Mouse (Mus musculus): ENCODE results near the gene Dusp5. TPM values are rescaled to one million over a fixed set of nuclear protein-coding genes. Genes with fewer than 3 reads are reported as not detected.

Gene Dusp5
- polyA plus RNA-seq, 1 experiment = 22.5 TPM

- Histone ChIP-seq H3K27me3 (ENCODE audit: control insufficient read depth, insufficient read depth, insufficient read length) (no peaks in the 10 kb centered on the region), H3K4me3 (ENCODE audit: insufficient read depth, poor library complexity, severe bottlenecking) (no peak overlapping the region), H3ac (ENCODE audit: control insufficient read depth, insufficient read length, low read depth) (no peak overlapping the region), H3K79me3 (ENCODE audit: low read depth) (no peaks in the 10 kb centered on the region), H3K79me2 (ENCODE audit: control insufficient read depth, insufficient read depth) (no peaks in the 10 kb centered on the region), H3K36me3 (ENCODE audit: control insufficient read depth, insufficient read depth) (no peaks in the 10 kb centered on the region)
- TF ChIP-seq MAX (IDR thresholded peaks at IDR 0.05) = no peak
- TF ChIP-seq CEBPB (IDR thresholded peaks at IDR 0.05; ENCODE audit: low read depth) = no peak
- no peak for TF ChIP-seq MYOD1 (IDR thresholded peaks at IDR 0.05; ENCODE audit: control insufficient read depth, insufficient read length, low read depth)
- no peak for TF ChIP-seq FOSL1 (IDR thresholded peaks at IDR 0.05; ENCODE audit: insufficient read depth, low read length, poor library complexity, severe bottlenecking)
These were observed 44.0 kb upstream of the Dusp5 start for GRCm38 (mm10) chr19:53484918-53485317.

- no peaks in the 10 kb centered on the region for H3K79me3 ChIP-seq (ENCODE audit: low read depth)
- no peak overlapping the region for H3ac ChIP-seq (ENCODE audit: control insufficient read depth, insufficient read length, low read depth)
- TF ChIP-seq MYOG (IDR thresholded peaks at IDR 0.05; ENCODE audit: control insufficient read depth, extremely low read depth, insufficient read length) = no peak
- TF ChIP-seq MAX (IDR thresholded peaks at IDR 0.05) = no peak
- no peak for TF ChIP-seq USF1 (IDR thresholded peaks at IDR 0.05; ENCODE audit: low read depth)
- TF ChIP-seq CTCF (IDR thresholded peaks at IDR 0.05; ENCODE audit: control insufficient read depth, insufficient read depth, insufficient read length) = no peak
- no peak for TF ChIP-seq FOSL1 (IDR thresholded peaks at IDR 0.05; ENCODE audit: insufficient read depth, low read length, poor library complexity, severe bottlenecking)
- TF ChIP-seq CEBPB (IDR thresholded peaks at IDR 0.05; ENCODE audit: low read depth) = no peak
- no peak for TF ChIP-seq MYOD1 (IDR thresholded peaks at IDR 0.05; ENCODE audit: control insufficient read depth, insufficient read length, low read depth)
- no peak overlapping the region for H3K4me3 ChIP-seq (ENCODE audit: insufficient read depth, poor library complexity, severe bottlenecking)
- H3K36me3 ChIP-seq (ENCODE audit: control insufficient read depth, insufficient read depth) = no peaks in the 10 kb centered on the region
- no peaks in the 10 kb centered on the region for H3K79me2 ChIP-seq (ENCODE audit: control insufficient read depth, insufficient read depth)
- H3K27me3 ChIP-seq (ENCODE audit: control insufficient read depth, insufficient read depth, insufficient read length) = no peaks in the 10 kb centered on the region
These were observed 39.7 kb upstream of the Dusp5 start for GRCm38 (mm10) chr19:53489187-53489586.

DNA sequence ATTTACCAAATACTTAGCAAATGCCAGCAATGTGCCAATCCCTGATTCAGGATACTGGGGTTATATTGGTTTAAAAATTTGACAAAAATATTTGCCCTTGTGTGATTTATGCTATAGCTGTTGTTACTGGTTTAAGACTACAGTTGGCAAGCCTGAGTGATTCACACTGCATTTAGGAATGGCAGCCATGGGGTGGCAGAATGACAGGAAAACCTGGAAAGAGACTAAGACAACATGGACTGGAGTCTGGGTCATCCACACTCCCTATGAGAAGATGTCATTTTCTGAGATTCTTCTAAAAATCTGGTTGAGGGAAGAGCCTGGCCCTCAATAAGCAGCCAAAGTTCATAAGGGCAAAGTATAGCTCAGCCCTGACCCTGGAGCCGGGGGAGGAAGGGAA lies 39.0 kb upstream of the Dusp5 start:
- Histone ChIP-seq H3K79me3 (ENCODE audit: low read depth) (no peaks in the 10 kb centered on the region), H3K27me3 (ENCODE audit: control insufficient read depth, insufficient read depth, insufficient read length) (no peaks in the 10 kb centered on the region), H3K79me2 (ENCODE audit: control insufficient read depth, insufficient read depth) (no peaks in the 10 kb centered on the region), H3K36me3 (ENCODE audit: control insufficient read depth, insufficient read depth) (no peaks in the 10 kb centered on the region), H3K4me3 (ENCODE audit: insufficient read depth, poor library complexity, severe bottlenecking) (no peak overlapping the region), H3ac (ENCODE audit: control insufficient read depth, insufficient read length, low read depth) (no peak overlapping the region)
- TF ChIP-seq CEBPB (IDR thresholded peaks at IDR 0.05; ENCODE audit: low read depth) (no peak), USF1 (IDR thresholded peaks at IDR 0.05; ENCODE audit: low read depth) (no peak), MAX (IDR thresholded peaks at IDR 0.05) (no peak), MYOG (IDR thresholded peaks at IDR 0.05; ENCODE audit: control insufficient read depth, extremely low read depth, insufficient read length) (no peak), MYOD1 (IDR thresholded peaks at IDR 0.05; ENCODE audit: control insufficient read depth, insufficient read length, low read depth) (no peak), FOSL1 (IDR thresholded peaks at IDR 0.05; ENCODE audit: insufficient read depth, low read length, poor library complexity, severe bottlenecking) (no peak), CTCF (IDR thresholded peaks at IDR 0.05; ENCODE audit: control insufficient read depth, insufficient read depth, insufficient read length) (no peak)

- Histone ChIP-seq H3K79me2 (ENCODE audit: control insufficient read depth, insufficient read depth) (no peaks in the 10 kb centered on the region), H3K27me3 (ENCODE audit: control insufficient read depth, insufficient read depth, insufficient read length) (no peaks in the 10 kb centered on the region), H3ac (ENCODE audit: control insufficient read depth, insufficient read length, low read depth) (no peak overlapping the region), H3K36me3 (ENCODE audit: control insufficient read depth, insufficient read depth) (no peaks in the 10 kb centered on the region), H3K4me3 (ENCODE audit: insufficient read depth, poor library complexity, severe bottlenecking) (no peak overlapping the region), H3K79me3 (ENCODE audit: low read depth) (no peaks in the 10 kb centered on the region)
- TF ChIP-seq CEBPB (IDR thresholded peaks at IDR 0.05; ENCODE audit: low read depth) (no peak), MYOG (IDR thresholded peaks at IDR 0.05; ENCODE audit: control insufficient read depth, extremely low read depth, insufficient read length) (no peak), MYOD1 (IDR thresholded peaks at IDR 0.05; ENCODE audit: control insufficient read depth, insufficient read length, low read depth) (no peak), USF1 (IDR thresholded peaks at IDR 0.05; ENCODE audit: low read depth) (no peak), FOSL1 (IDR thresholded peaks at IDR 0.05; ENCODE audit: insufficient read depth, low read length, poor library complexity, severe bottlenecking) (no peak), MAX (IDR thresholded peaks at IDR 0.05) (no peak), CTCF (IDR thresholded peaks at IDR 0.05; ENCODE audit: control insufficient read depth, insufficient read depth, insufficient read length) (no peak)
These were observed 38.0 kb upstream of the Dusp5 start for GRCm38 (mm10) chr19:53490898-53491297.

DNA sequence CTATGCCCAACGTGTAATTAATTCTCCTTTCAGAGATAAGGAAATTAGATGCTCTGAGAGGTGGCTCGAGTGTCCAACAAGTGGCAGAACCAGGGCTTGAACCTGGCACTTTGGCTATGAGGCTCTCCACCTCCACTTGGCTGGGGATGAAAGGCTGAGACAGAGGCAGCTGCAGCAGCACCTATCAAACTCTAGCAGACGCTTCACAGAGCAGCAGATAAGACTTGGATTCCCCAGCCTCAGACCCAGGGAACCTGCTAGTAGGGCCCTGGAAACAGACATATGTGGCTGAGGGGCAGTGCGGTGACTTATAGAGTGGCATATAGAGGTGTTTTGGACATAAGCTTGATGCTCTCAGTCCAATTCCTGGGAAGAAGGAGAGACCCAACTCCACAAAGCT lies 36.4 kb upstream of the Dusp5 start:
- Histone ChIP-seq H3K36me3 (ENCODE audit: control insufficient read depth, insufficient read depth) (no peaks in the 10 kb centered on the region), H3K79me3 (ENCODE audit: low read depth) (no peaks in the 10 kb centered on the region), H3K79me2 (ENCODE audit: control insufficient read depth, insufficient read depth) (no peaks in the 10 kb centered on the region), H3ac (ENCODE audit: control insufficient read depth, insufficient read length, low read depth) (no peak overlapping the region), H3K4me3 (ENCODE audit: insufficient read depth, poor library complexity, severe bottlenecking) (no peak overlapping the region), H3K27me3 (ENCODE audit: control insufficient read depth, insufficient read depth, insufficient read length) (no peaks in the 10 kb centered on the region)
- no peak for TF ChIP-seq FOSL1 (IDR thresholded peaks at IDR 0.05; ENCODE audit: insufficient read depth, low read length, poor library complexity, severe bottlenecking)

- H3ac ChIP-seq (ENCODE audit: control insufficient read depth, insufficient read length, low read depth) = no peak overlapping the region
- H3K79me3 ChIP-seq (ENCODE audit: low read depth) = no peaks in the 10 kb centered on the region
- H3K27me3 ChIP-seq (ENCODE audit: control insufficient read depth, insufficient read depth, insufficient read length) = no peaks in the 10 kb centered on the region
- no peaks in the 10 kb centered on the region for H3K79me2 ChIP-seq (ENCODE audit: control insufficient read depth, insufficient read depth)
- H3K4me3 ChIP-seq (ENCODE audit: insufficient read depth, poor library complexity, severe bottlenecking) = no peak overlapping the region
- no peak for TF ChIP-seq CEBPB (IDR thresholded peaks at IDR 0.05; ENCODE audit: low read depth)
- no peak for TF ChIP-seq USF1 (IDR thresholded peaks at IDR 0.05; ENCODE audit: low read depth)
- no peak for TF ChIP-seq CTCF (IDR thresholded peaks at IDR 0.05; ENCODE audit: control insufficient read depth, insufficient read depth, insufficient read length)
- TF ChIP-seq MYOG (IDR thresholded peaks at IDR 0.05; ENCODE audit: control insufficient read depth, extremely low read depth, insufficient read length) = no peak
- no peak for TF ChIP-seq MYOD1 (IDR thresholded peaks at IDR 0.05; ENCODE audit: control insufficient read depth, insufficient read length, low read depth)
- no peak for TF ChIP-seq MAX (IDR thresholded peaks at IDR 0.05)
- no peak for TF ChIP-seq FOSL1 (IDR thresholded peaks at IDR 0.05; ENCODE audit: insufficient read depth, low read length, poor library complexity, severe bottlenecking)
- no peaks in the 10 kb centered on the region for H3K36me3 ChIP-seq (ENCODE audit: control insufficient read depth, insufficient read depth)
These were observed 35.0 kb upstream of the Dusp5 start for GRCm38 (mm10) chr19:53493866-53494265.
